8 mouse cellular contexts compared by ENCODE assay signal in the genomic region with DNA sequence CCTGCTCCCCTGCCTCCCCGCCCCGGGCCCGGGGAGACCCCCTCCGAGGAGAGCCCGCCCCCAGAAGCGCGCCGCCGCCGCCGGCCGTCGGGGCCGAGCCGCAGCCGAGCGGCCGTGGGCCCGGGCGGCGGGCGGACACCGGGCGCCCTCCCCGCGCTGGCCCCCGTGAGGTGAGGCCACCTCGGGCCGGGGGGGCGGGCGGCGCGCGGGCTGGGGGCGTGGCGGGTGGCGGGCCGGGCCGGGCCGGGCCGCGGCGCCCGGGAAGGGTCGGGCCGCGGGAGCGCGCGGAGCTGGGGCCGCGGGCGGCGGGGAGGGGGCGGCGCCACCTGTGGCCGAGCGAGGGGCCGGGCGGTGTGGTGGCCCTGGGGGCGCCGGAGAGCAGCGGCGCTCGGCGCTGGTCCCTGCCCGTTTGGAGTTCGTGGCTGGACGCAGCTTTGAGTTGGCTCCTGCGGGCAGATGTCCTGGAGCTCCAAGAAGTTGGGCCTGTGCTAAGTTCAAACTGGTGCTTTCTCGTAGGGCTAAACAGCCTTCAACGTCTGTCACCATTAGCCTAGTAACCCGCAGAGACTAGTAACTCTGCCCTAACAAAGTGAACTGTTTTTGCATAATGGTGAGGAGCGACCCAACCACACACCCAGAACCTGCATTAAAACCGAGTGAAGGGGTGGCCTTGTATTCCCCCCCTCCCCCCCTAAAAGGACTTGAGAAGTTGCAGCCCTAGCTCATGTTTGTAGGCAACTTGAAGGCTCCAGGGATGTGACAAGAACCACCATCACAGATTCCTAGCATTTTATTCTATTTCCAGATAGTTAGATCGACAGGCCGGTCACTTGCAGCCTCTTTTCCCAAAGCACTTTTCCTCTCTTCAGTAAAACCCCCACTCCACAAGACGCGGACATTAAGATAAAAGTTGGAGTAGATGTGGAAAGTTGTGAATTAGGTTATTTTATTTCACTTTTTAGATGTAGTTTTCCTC. TPM values are rescaled to one million over a fixed set of nuclear protein-coding genes. Genes with fewer than 3 reads are reported as not detected.
DNase-seq lines count a peak whose midpoint lies in the region; TF ChIP-seq lines count a peak whose summit lies in the region.

No protein-coding gene starts in this region.

- DNase-seq in ZHBTc4 (ENCODE audit: low read depth, low spot score): peak; percentile 77
- peak; percentile 61 to 64 for DNase-seq in cerebellum, postnatal 14 days
- peak; percentile 87 for DNase-seq in gastrocnemius, adult 2 months
- DNase-seq in induced T-regulatory cell, adult 2 months (ENCODE audit: low read depth): peak; percentile 74
- peak; percentile 35 to 41 for DNase-seq in left cerebral cortex, postnatal 36 days (ENCODE audit: low spot score in 2 of 2)
- DNase-seq in mesoderm, embryonic 11.5 days (ENCODE audit: low read depth, low spot score): peak; percentile 78
- DNase-seq in right cerebral cortex, postnatal 4 days: peak; percentile 54
- DNase-seq in yolk sac, embryonic 10.5 days (ENCODE audit: low spot score): peak; percentile 67

- peak overlapping the region; percentile 93 for H3K4me3 ChIP-seq in gastrocnemius, adult 2 months

- intact Hi-C loops in gastrocnemius, adult 2 months (cut with DNase I): loop anchor here (5.0 kb wide), 1 partner anchor 46 kb away; no protein-coding TSS in a partner anchor
- intact Hi-C loops in left cerebral cortex, postnatal 36 days (cut with DNase I): loop anchor here (2.0 to 5.0 kb wide), 2 partner anchors 26 to 41 kb away; partner anchors contain the start of gene Inhbe

- peak; percentile 40; the same call in 1 of the 2 replicates for TF ChIP-seq CTCF in gastrocnemius, adult 2 months (IDR thresholded peaks at IDR 0.05)

- H3K27ac ChIP-seq in gastrocnemius, adult 2 months: peak overlapping the region; percentile 97

RNA-seq across cellular contexts. Expression of gene R3hdm2, which starts 0.9 kb away (rescaled TPM):
- total RNA-seq in gastrocnemius, adult 2 months (2021): 100 to 1,000 TPM; 118 to 153 TPM
- 100 to 1,000 TPM; 348 to 365 TPM for total RNA-seq in left cerebral cortex, postnatal 36 days (2021)

RNA-seq across cellular contexts. Expression of gene Inhbc, which starts 10.8 kb away (rescaled TPM):
- not detected for total RNA-seq in gastrocnemius, adult 2 months (2021)
- not detected for total RNA-seq in left cerebral cortex, postnatal 36 days (2021)

RNA-seq across cellular contexts. Expression of gene Inhbe, which starts 26.8 kb away (rescaled TPM):
- not detected for total RNA-seq in gastrocnemius, adult 2 months (2021)
- under 1 TPM; 0.15 to 0.20 TPM for total RNA-seq in left cerebral cortex, postnatal 36 days (2021)

RNA-seq across cellular contexts. Expression of gene Gli1, which starts 39.3 kb away (rescaled TPM):
- total RNA-seq in gastrocnemius, adult 2 months (2021): 1 to 10 TPM in 1 of 2 experiments, under 1 TPM in 1; 0.70 to 1.2 TPM
- total RNA-seq in left cerebral cortex, postnatal 36 days (2021): 1 to 10 TPM; 1.9 to 2.9 TPM

RNA-seq across cellular contexts. Expression of gene Arhgap9, which starts 59.3 kb away (rescaled TPM):
- under 1 TPM; 0.89 to 0.99 TPM for total RNA-seq in gastrocnemius, adult 2 months (2021)
- 1 to 10 TPM in 1 of 2 experiments, under 1 TPM in 1; 0.94 to 1.1 TPM for total RNA-seq in left cerebral cortex, postnatal 36 days (2021)

Comparison
In these comparisons a context has a peak if more than half of its experiments do, and no peak if none do; other contexts are left out.
1. Peak in every context shown above with its lines: DNase-seq, H3K4me3 ChIP-seq and H3K27ac ChIP-seq.